Mouse (Mus musculus): ENCODE results near the gene Psmb4.
A peak's percentile ranks its signal among the peaks of the same experiment; 100 is the strongest.
"Not testable (repeated sequence)": the region's sequence is repeated elsewhere in the genome, so short reads cannot be mapped to it uniquely, and the experiment has no call there.

Psmb4 gene

GRCm38 (mm10) chr3:94906482-94906881 is 19.7 kb upstream of the Psmb4 start:
- DNase-seq (ENCODE audit: low spot score in 2 of 2) = no peak

DNA sequence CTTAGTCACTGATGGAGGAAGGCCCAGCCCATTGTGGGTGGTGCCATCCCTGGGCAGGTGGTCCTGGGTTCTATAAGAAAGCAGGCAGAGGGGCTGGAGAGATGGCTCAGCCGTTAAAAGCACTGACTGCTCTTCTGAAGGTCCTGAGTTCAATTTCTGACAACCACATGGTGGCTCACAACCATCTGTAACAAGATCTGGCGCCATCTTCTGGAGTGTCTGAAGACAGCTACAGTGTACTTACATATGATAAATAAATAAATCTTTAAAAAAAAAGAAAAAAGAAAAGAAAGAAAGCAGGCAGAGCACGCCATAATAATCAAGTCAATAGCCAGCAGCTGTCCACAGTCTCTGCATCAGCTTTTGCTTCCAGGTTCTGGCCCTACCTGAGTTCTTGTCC is 18.0 kb upstream of the Psmb4 start:
- not testable (repeated sequence) for DNase-seq (ENCODE audit: low spot score in 2 of 2)

DNA sequence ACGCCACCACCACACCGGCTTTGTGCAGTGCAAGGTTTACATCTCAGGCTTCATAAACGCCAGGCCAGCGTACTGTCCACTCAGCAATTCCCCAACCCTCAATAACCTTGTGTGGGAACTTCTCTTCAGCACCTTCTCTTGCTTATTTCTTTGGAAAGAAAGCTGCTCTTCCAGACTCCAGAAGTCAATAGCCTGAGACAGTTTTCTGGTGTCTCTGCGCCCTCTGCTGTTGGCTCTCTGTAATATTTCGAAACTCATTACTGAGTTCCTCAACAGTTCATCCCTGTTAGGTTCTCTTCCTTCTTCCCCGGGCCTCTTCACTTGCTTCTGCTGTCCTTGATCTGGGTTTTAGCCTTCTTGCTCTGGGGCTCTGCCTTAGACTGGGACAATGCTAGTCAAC is 16.0 kb upstream of the Psmb4 start:
- DNase-seq (ENCODE audit: low spot score in 2 of 2) = no peak

GRCm38 (mm10) chr3:94894076-94894475 is 7.3 kb upstream of the Psmb4 start:
- no peak for DNase-seq (ENCODE audit: low spot score in 2 of 2)

- no peak for DNase-seq (ENCODE audit: low spot score in 2 of 2)
These were observed 1.8 kb upstream of the Psmb4 start for GRCm38 (mm10) chr3:94888595-94888994.

DNA sequence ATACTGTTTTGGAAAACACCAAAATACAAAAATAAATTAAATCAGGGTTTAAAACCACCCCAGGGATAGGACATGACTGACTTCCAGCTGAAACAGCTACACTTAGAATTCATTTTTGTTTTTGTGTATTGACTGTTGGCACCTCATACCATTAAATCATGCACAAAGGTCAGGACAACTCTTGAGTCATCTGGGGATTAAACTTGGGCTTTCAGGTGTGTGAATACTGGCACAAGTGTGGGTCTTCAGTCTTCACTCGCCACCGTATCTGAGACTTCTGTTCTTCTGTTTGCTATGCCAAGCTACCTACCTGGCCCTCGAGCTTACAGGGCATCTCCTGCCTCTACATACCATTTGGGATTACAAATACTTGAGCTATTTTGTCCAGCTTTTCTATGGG is 4.2 kb downstream of the Psmb4 start:
- no peak for DNase-seq (ENCODE audit: low spot score in 2 of 2)

DNA sequence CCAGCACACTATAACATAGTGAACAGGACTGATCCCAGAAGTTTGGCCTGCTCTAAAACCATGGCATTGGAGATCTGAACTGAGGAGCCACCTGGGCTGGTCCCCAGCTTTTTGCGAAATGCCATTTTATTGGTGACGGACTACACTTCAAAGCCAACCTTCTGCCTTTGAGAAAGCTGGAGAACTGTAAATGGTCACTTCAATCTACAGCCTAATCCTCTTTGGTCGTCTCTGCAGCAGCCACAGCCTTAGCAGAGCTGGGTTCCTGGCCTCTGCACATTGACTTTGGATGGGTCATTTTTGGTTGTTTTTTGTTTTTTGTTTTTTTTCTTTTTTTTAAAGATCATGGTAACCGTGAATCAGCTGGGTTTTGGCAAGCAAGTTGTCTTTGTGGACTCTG is 4.9 kb downstream of the Psmb4 start:
- DNase-seq (ENCODE audit: low spot score in 2 of 2) = no peak

GRCm38 (mm10) chr3:94878618-94879017 is 8.1 kb downstream of the Psmb4 start:
- DNase-seq (ENCODE audit: low spot score in 2 of 2) = no peak

GRCm38 (mm10) chr3:94869011-94869410 is 17.8 kb downstream of the Psmb4 start:
- DNase-seq (ENCODE audit: low spot score in 2 of 2) = no peak

GRCm38 (mm10) chr3:94859471-94859870 is 27.3 kb downstream of the Psmb4 start:
- DNase-seq (ENCODE audit: low spot score in 2 of 2) = no peak

DNA sequence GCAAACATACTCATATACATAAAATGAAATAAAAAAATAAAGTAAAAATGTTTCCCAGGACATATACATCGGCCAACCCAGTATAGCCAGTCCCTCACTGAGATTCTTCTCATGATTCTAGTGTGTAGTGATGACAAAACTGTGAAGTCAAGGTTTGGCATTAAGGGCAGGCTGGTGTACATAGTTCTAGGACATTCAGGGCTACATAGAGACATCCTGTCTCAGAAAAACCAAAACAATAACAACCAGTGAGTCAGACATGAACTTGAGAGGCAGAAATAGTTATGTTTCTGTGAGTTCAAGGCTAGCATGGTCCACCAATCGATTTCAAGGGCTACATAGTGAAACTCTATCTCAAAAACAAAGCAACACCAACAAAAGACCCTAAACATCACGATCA is 34.5 kb downstream of the Psmb4 start:
- no peak for DNase-seq (ENCODE audit: low spot score in 2 of 2)

DNA sequence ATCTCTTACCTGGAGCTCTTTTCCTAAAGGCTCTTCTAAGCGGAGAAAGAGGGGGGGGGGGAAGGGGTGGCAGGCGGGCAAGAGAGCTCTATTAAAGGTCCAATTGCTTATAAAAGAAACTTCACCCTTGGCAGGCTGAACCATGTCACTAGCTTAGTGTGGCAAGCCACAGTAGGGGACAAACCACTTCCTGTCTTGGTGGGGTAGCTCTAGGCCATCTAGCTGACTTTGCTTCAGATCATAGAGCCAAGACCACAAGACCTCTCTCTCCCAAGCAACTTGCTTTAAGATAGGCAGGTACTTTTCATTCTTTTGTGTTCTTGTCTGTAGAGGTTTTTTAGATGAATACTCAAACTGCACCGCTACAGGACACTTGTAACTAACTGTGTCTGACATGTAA is 35.0 kb downstream of the Psmb4 start:
- no peak for DNase-seq (ENCODE audit: low spot score in 2 of 2)

- peak; percentile 21 to 63 for DNase-seq (ENCODE audit: low spot score in 2 of 2)
These were observed 37.4 kb downstream of the Psmb4 start for GRCm38 (mm10) chr3:94849338-94849737.

DNA sequence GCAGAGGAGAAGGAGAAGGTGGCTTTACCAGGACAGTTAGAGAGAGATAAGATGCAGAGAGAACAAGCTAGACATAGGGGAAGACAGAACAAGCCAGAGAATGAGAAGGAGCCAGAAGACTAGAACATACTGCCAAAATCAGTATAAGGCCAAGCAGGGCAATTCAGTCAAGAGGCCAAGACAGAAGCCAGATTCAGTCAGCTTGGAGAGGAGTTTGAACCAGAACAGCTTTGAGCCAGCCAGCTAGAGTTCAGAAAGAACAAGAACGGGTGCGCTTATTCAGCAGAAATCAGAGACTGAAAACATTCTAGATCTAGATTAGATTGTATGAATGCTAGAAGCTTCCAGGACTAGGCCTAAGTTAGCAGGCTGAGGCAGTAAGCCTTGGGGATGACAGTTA is 39.4 kb downstream of the Psmb4 start:
- DNase-seq (ENCODE audit: low spot score in 2 of 2) = no peak

GRCm38 (mm10) chr3:94839101-94839500 is 47.7 kb downstream of the Psmb4 start:
- no peak for DNase-seq (ENCODE audit: low spot score in 2 of 2)

DNA sequence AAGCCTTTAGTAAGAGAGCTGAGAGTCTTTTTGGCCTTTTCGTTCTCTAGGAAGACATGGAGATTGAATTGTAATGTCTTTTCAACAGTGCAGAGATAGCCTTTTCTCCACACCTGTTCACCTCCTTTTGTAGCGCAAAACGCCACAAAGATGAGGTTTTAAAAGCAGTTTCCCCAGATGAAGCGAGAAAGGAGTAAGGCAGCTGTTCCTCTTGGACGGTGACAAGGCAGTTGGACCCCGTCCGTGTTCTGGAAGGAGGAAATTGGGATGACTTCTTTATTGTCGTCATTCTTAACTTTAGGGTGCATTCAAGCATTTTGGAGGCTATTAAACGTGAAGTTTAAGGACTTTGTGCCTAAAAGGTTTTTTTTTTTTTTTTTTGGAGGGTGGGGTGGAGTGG is 48.1 kb downstream of the Psmb4 start:
- DNase-seq (ENCODE audit: low spot score in 2 of 2) = no peak

- DNase-seq (ENCODE audit: low spot score in 2 of 2) = peak; percentile 83 to 84
These were observed 48.7 kb downstream of the Psmb4 start for GRCm38 (mm10) chr3:94837959-94838496.

- peak; percentile 94 to 97 for DNase-seq (ENCODE audit: low spot score in 2 of 2)
These were observed 49.4 kb downstream of the Psmb4 start, which contains the start of gene Pogz for GRCm38 (mm10) chr3:94837183-94837890. Pogz (plus strand) TSS chr3:94837567.

- DNase-seq (ENCODE audit: low spot score in 2 of 2) = no peak
These were observed 51.4 kb downstream of the Psmb4 start for GRCm38 (mm10) chr3:94835396-94835795.
